Mouse (Mus musculus) ES-E14 (cell line): ENCODE measurements around the gene Nek2. TPM values are rescaled to one million over a fixed set of nuclear protein-coding genes. Genes with fewer than 3 reads are reported as not detected.

ENCODE experiments used
- DNase-seq: peaks from one replicate; pipeline ENCODE4 v3.0.0-alpha.2; 2013; ENCODE audit warnings: low read depth, low spot score
- H3K27ac ChIP-seq: 2 replicates; pipeline ENCODE4 v1.5.1; 2012; ENCODE audit warnings: low read depth, mild to moderate bottlenecking, low read length, moderate library complexity, mixed read lengths; ENCODE audit not compliant: poor library complexity, insufficient read depth, severe bottlenecking
- H3K36me3 ChIP-seq: 2 replicates; pipeline ENCODE4 v1.6.1; 2012; ENCODE audit warnings: mild to moderate bottlenecking, low read length, moderate library complexity, mixed read lengths; ENCODE audit not compliant: control insufficient read depth, poor library complexity, insufficient read depth, severe bottlenecking
- H3K4me1 ChIP-seq, 2 experiments: fragments of 150-350 bp in 1 of 2; sonication (generic) in 1 of 2; 2 replicates each; pipeline ENCODE4 v1.6.1; 2012; ENCODE audit warnings: low read length in 2 of 2, mild to moderate bottlenecking in 1 of 2, mixed read lengths in 1 of 2; ENCODE audit not compliant: control insufficient read depth in 2 of 2, insufficient read depth in 2 of 2, poor library complexity in 1 of 2
- H3K4me3 ChIP-seq, 2 experiments: fragments of 150-350 bp in 1 of 2; sonication (generic) in 1 of 2; 2 replicates each; pipeline ENCODE4 v1.5.1; 2012; ENCODE audit warnings: low read length in 2 of 2, low read depth in 1 of 2, mild to moderate bottlenecking in 1 of 2, mixed read lengths in 1 of 2; ENCODE audit not compliant: insufficient read depth in 1 of 2, poor library complexity in 1 of 2, severe bottlenecking in 1 of 2
- H3K9ac ChIP-seq: 2 replicates; pipeline ENCODE4 v1.6.1; 2012; ENCODE audit warnings: low read depth, mild to moderate bottlenecking, low read length, mixed read lengths; ENCODE audit not compliant: poor library complexity, insufficient read depth, severe bottlenecking
- H3K9me3 ChIP-seq: fragments of 150-350 bp; sonication (generic); 2 replicates; pipeline ENCODE4 v1.6.1; 2012; ENCODE audit warnings: low read depth, mild to moderate bottlenecking, low read length; ENCODE audit not compliant: control insufficient read depth, insufficient read depth
- CHD2 ChIP-seq: IDR thresholded peaks from 2 replicates; pipeline ENCODE4 v1.6.1; 2014; ENCODE audit warnings: mild to moderate bottlenecking, low read depth, low read length, inconsistent platforms
- HCFC1 ChIP-seq: IDR thresholded peaks from 2 replicates; pipeline ENCODE4 v1.6.1; 2012; ENCODE audit warnings: low read length, inconsistent platforms, borderline replicate concordance; ENCODE audit not compliant: insufficient read depth
- MAFK ChIP-seq: IDR thresholded peaks from 2 replicates; pipeline ENCODE4 v1.6.1; 2014; ENCODE audit warnings: mild to moderate bottlenecking, low read depth, low read length, inconsistent platforms; ENCODE audit not compliant: insufficient read depth
- ZC3H11A ChIP-seq: IDR thresholded peaks from 2 replicates; pipeline ENCODE4 v1.6.1; 2012; ENCODE audit warnings: low read depth, mild to moderate bottlenecking, inconsistent platforms, low read length, borderline replicate concordance
- ZNF384 ChIP-seq: IDR thresholded peaks from 2 replicates; pipeline ENCODE4 v1.6.1; 2012; ENCODE audit warnings: low read depth, low read length, inconsistent platforms
- in situ Hi-C, 2 experiments: fragments of 600-800 bp; cut with MboI; formaldehyde crosslinking; loops; one replicate each; pipeline ENCODE4 v1.15.1; 2025; ENCODE audit warnings: low sequenced_read_pairs in 2 of 2, inconsistent platforms in 1 of 2; ENCODE audit not compliant: unreplicated experiment in 2 of 2
- total RNA-seq: library from RNA; depleted of rRNA; stranded (reverse); fragments of 300-350 nt; gene quantifications from 2 replicates; pipeline ENCODE4 v1.2.3, GENCODE M21; 2012

Nek2 gene
- total RNA-seq, 1 experiment = 50.5 TPM

- H3K27ac ChIP-seq = no peak overlapping the region
- no peaks in the 10 kb centered on the region for H3K4me1 ChIP-seq
- no peak for DNase-seq
- no peaks in the 10 kb centered on the region for H3K36me3 ChIP-seq
- in situ Hi-C loops = no loop called here
- no peak overlapping the region for H3K4me3 ChIP-seq
- TF ChIP-seq ZNF384 (no peak), MAFK (no peak), CHD2 (no peak), HCFC1 (no peak), ZC3H11A (no peak)
- H3K9me3 ChIP-seq = no peaks in the 10 kb centered on the region
- no peak overlapping the region for H3K9ac ChIP-seq
Observed at GRCm38 (mm10) chr1:191793888-191794532, 27.2 kb upstream of the Nek2 start.

DNA sequence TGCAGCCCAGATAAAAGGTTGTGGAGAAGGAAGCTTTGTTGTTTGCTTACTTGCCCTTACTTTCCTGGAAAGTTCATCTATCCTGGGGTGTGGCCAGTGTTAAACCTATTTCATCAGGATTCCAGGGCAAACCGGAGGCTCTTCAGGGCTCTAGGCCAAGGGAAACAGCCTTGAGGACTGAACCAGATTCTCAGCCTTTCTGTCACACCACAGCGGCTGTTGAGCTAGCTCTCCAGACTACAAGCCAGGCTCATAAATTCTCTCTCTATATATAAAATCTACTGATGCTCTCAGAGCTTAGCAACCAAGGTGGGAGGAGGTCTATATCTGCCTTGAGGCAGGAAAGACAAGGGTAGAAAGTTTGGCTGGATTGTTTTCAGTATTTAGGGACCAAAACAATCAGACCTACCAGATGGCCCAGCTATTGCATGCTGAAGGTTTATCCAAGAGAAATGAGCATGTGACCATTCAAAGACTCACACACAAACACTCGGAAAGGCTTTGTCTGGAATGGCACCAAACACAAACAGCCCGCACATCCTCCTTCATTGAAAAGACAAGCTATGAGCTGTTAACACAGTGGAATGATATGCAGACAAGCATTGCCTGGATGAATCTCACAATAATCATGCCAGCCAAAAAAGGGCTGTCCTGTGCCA, 24.9 kb upstream of the Nek2 start:
- TF ChIP-seq ZC3H11A (no peak), CHD2 (no peak), HCFC1 (no peak), MAFK (no peak), ZNF384 (no peak)
- Histone ChIP-seq H3K36me3 (no peaks in the 10 kb centered on the region), H3K4me1 (no peaks in the 10 kb centered on the region), H3K9me3 (no peaks in the 10 kb centered on the region), H3K4me3 (no peak overlapping the region), H3K9ac (no peak overlapping the region), H3K27ac (no peak overlapping the region)
- in situ Hi-C loops = no loop called here
- DNase-seq = no peak

- TF ChIP-seq CHD2 = no peak
- no peak for TF ChIP-seq MAFK
- no peak for TF ChIP-seq ZNF384
- no peak for TF ChIP-seq HCFC1
- TF ChIP-seq ZC3H11A = no peak
- H3K36me3 ChIP-seq = no peaks in the 10 kb centered on the region
- no peak for DNase-seq
- no peak overlapping the region for H3K9ac ChIP-seq
- H3K27ac ChIP-seq = no peak overlapping the region; the same call in 1 of the 2 replicates
- H3K4me1 ChIP-seq = peaks cover 0 to 5% of the 10 kb centered on the region in 2 experiments; a peak in 1 of 4 replicates
- in situ Hi-C loops = loop anchor here (25.0 kb wide), 3 partner anchors 215 to 465 kb away; partner anchors contain the start of genes Dtl (in 1 of the 2), Ints7 (in 1 of the 2) and Tmem206 (in 1 of the 2)
- no peaks in the 10 kb centered on the region for H3K9me3 ChIP-seq
- no peak overlapping the region for H3K4me3 ChIP-seq
Observed at GRCm38 (mm10) chr1:191802093-191802819, 19.0 kb upstream of the Nek2 start.

DNA sequence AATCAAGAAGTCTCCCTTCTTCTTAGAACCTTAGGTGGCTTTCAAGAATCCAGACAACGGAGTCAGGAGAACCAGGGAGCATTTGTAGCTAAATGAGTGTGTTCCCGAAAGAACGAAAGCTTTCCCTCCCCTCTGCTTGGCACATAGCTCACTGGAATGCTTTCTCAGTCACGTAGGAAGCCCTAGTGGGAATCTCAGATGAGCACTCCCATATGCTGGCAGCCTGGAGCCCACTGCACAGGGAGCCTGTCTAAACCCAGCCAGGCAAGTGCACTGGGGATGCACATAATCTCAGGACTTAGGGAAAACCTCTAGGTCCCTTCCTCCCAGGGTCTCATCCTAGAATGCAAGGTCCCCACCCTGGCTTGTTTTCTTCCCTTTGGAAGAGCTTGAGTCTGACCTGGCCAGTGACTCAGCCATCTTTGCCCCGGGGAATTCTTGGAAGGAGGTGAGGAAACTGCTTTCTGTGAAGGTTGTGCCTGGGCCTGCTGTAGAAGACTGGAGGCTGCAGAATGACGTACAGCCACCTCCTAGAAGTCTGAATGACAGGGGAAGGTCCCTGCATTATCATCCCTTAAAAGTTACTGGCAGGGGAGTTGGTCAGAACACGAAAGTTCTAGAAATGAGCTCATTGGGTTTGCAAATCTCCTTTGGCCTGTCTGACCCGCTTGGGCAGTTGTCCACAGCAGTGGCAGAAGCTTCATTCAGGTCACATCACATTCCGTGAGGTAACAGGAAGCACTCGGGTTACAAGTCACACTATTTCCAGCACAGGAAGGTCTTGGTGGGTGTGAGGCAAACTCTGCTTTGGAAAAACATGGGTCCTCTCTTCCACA, 18.2 kb upstream of the Nek2 start:
- in situ Hi-C loops = loop anchor here (25.0 kb wide), 3 partner anchors 216 to 466 kb away; partner anchors contain the start of genes Dtl (in 1 of the 2), Ints7 (in 1 of the 2) and Tmem206 (in 1 of the 2)
- peaks cover 0 to 5% of the 10 kb centered on the region in 2 experiments; a peak in 1 of 4 replicates for H3K4me1 ChIP-seq
- H3K9ac ChIP-seq = no peak overlapping the region
- no peaks in the 10 kb centered on the region for H3K36me3 ChIP-seq
- TF ChIP-seq CHD2 = no peak
- H3K9me3 ChIP-seq = no peaks in the 10 kb centered on the region
- H3K4me3 ChIP-seq = no peak overlapping the region
- no peak overlapping the region for H3K27ac ChIP-seq
- no peak for DNase-seq
